Mouse (Mus musculus) A20 (cell line): ENCODE data around the gene Chd3.

Experiments used
- DNase-seq: peaks from one replicate; pipeline ENCODE4 v3.0.0-alpha.2; 2011; ENCODE audit warnings: low read depth, low spot score

The Chd3 gene

GRCm38 (mm10) chr11:69369215-69369989 is at the start of gene Chd3:
Gene Chd3 (minus strand): TSS chr11:69369406.
- DNase-seq = peak; percentile 51

GRCm38 (mm10) chr11:69417449-69418384 is 48.5 kb upstream of the Chd3 start:
- peak; percentile 86 for DNase-seq

- DNase-seq = peak; percentile 67
Measured at GRCm38 (mm10) chr11:69416921-69417448, 47.8 kb upstream of the Chd3 start.

GRCm38 (mm10) chr11:69416509-69416908 is 47.3 kb upstream of the Chd3 start:
- DNase-seq = peak; percentile 59

- peak; percentile 81 for DNase-seq
Measured at GRCm38 (mm10) chr11:69415668-69416451, 46.7 kb upstream of the Chd3 start.

GRCm38 (mm10) chr11:69415327-69415667 is 46.1 kb upstream of the Chd3 start:
- DNase-seq = peak; percentile 67

GRCm38 (mm10) chr11:69414421-69415326 is 45.5 kb upstream of the Chd3 start:
- peak; percentile 81 for DNase-seq

- peak; percentile 88 for DNase-seq
Measured at GRCm38 (mm10) chr11:69413221-69414181, 44.3 kb upstream of the Chd3 start, which contains the start of gene Kdm6b. Gene Kdm6b (minus strand): TSS chr11:69413675.

GRCm38 (mm10) chr11:69412548-69412947 is 43.3 kb upstream of the Chd3 start:
- peak; percentile 21 for DNase-seq

GRCm38 (mm10) chr11:69411538-69412203 is 42.5 kb upstream of the Chd3 start:
- DNase-seq = peak; percentile 75

GRCm38 (mm10) chr11:69411073-69411535 is 41.9 kb upstream of the Chd3 start:
- peak; percentile 97 for DNase-seq

GRCm38 (mm10) chr11:69410310-69411072 is 41.3 kb upstream of the Chd3 start:
- peak; percentile 87 for DNase-seq

- no peak for DNase-seq
Measured at GRCm38 (mm10) chr11:69410045-69410309, 40.8 kb upstream of the Chd3 start.

GRCm38 (mm10) chr11:69409378-69410044 is 40.3 kb upstream of the Chd3 start:
- DNase-seq = peak; percentile 97

GRCm38 (mm10) chr11:69408541-69409377 is 39.6 kb upstream of the Chd3 start:
- DNase-seq = peak; percentile 95

- DNase-seq = no peak
Measured at GRCm38 (mm10) chr11:69407724-69408004, 38.5 kb upstream of the Chd3 start.
